Mouse (Mus musculus): Measurements from ENCODE around the gene Snn. TPM values are rescaled to one million over a fixed set of nuclear protein-coding genes. Genes with fewer than 3 reads are reported as not detected.

Snn gene
- polyA plus RNA-seq, 1 experiment from 2014 or later, result 145 TPM

- H3K4me1 ChIP-seq (replicated peaks), result peaks cover 3% of the 10 kb centered on the region; the same call in 1 of the 2 replicates
- no peaks in the 10 kb centered on the region for H3K27me3 ChIP-seq
- WGBS, result 78% methylated on average over 3 of the region's 3 CpGs
Measured at GRCm38 (mm10) chr16:11024841-11025240, 35.9 kb upstream of the Snn start.

GRCm38 (mm10) chr16:11028206-11028605 lies 32.5 kb upstream of the Snn start:
- ATAC-seq (ENCODE audit: low FRiP score), result no peak
- no peaks in the 10 kb centered on the region for H3K27me3 ChIP-seq
- no peaks in the 10 kb centered on the region for H3K4me1 ChIP-seq (replicated peaks)
- no peak overlapping the region for H3K27ac ChIP-seq
- H3K9ac ChIP-seq, result no peak overlapping the region
- no peak overlapping the region for H3K4me2 ChIP-seq
- no peaks in the 10 kb centered on the region for H3K9me3 ChIP-seq
- H3K4me3 ChIP-seq, result no peak overlapping the region
- WGBS, result 77% methylated on average over 7 of the region's 7 CpGs
- H3K36me3 ChIP-seq, result no peaks in the 10 kb centered on the region

More at GRCm38 (mm10) chr16:11024841-11025240, 35.9 kb upstream of the Snn start:
- Histone ChIP-seq H3K9me3 (no peaks in the 10 kb centered on the region), H3K4me3 (no peak overlapping the region), H3K27ac (no peak overlapping the region), H3K4me2 (no peak overlapping the region), H3K36me3 (no peaks in the 10 kb centered on the region), H3K9ac (no peak overlapping the region)
- ATAC-seq (ENCODE audit: low FRiP score), result no peak

- Histone ChIP-seq H3K4me2 (no peak overlapping the region), H3K36me3 (no peaks in the 10 kb centered on the region), H3K4me3 (no peak overlapping the region), H3K4me1 (replicated peaks) (no peaks in the 10 kb centered on the region), H3K27ac (no peak overlapping the region), H3K27me3 (no peaks in the 10 kb centered on the region), H3K9me3 (no peaks in the 10 kb centered on the region), H3K9ac (no peak overlapping the region)
- WGBS, result 84% methylated on average over 4 of the region's 4 CpGs
- ATAC-seq (ENCODE audit: low FRiP score), result no peak
Measured at GRCm38 (mm10) chr16:11030844-11031243, 29.9 kb upstream of the Snn start.

- no peak overlapping the region for H3K27ac ChIP-seq
- 68% methylated on average over 3 of the region's 3 CpGs for WGBS
- H3K4me1 ChIP-seq (replicated peaks), result no peaks in the 10 kb centered on the region
- no peak overlapping the region for H3K4me2 ChIP-seq
- H3K4me3 ChIP-seq, result no peak overlapping the region
- no peaks in the 10 kb centered on the region for H3K36me3 ChIP-seq
- no peak overlapping the region for H3K9ac ChIP-seq
- no peak for ATAC-seq (ENCODE audit: low FRiP score)
- H3K9me3 ChIP-seq, result no peaks in the 10 kb centered on the region
- no peaks in the 10 kb centered on the region for H3K27me3 ChIP-seq
Measured at GRCm38 (mm10) chr16:11031320-11031719, 29.4 kb upstream of the Snn start.

- Histone ChIP-seq H3K9me3 (no peaks in the 10 kb centered on the region), H3K27ac (no peak overlapping the region), H3K9ac (no peak overlapping the region), H3K4me3 (no peak overlapping the region), H3K4me2 (no peak overlapping the region), H3K36me3 (no peaks in the 10 kb centered on the region), H3K27me3 (no peaks in the 10 kb centered on the region), H3K4me1 (replicated peaks) (no peaks in the 10 kb centered on the region)
- ATAC-seq (ENCODE audit: low FRiP score), result no peak
- 3% methylated on average over 4 of the region's 4 CpGs for WGBS
Measured at GRCm38 (mm10) chr16:11034193-11034803, 26.4 kb upstream of the Snn start.

GRCm38 (mm10) chr16:11035273-11035672 lies 25.5 kb upstream of the Snn start:
- ATAC-seq (ENCODE audit: low FRiP score), result no peak
- Histone ChIP-seq H3K9me3 (no peaks in the 10 kb centered on the region), H3K36me3 (no peaks in the 10 kb centered on the region), H3K4me3 (no peak overlapping the region), H3K4me2 (no peak overlapping the region), H3K4me1 (replicated peaks) (no peaks in the 10 kb centered on the region), H3K27ac (no peak overlapping the region), H3K9ac (no peak overlapping the region), H3K27me3 (no peaks in the 10 kb centered on the region)
- WGBS, result 83% methylated on average over 9 of the region's 9 CpGs

GRCm38 (mm10) chr16:11035790-11036431 lies 24.8 kb upstream of the Snn start:
- Histone ChIP-seq H3K27ac (no peak overlapping the region), H3K27me3 (no peaks in the 10 kb centered on the region), H3K4me1 (replicated peaks) (no peaks in the 10 kb centered on the region; the same call in 1 of the 2 replicates), H3K4me3 (no peak overlapping the region), H3K4me2 (no peak overlapping the region), H3K9ac (no peak overlapping the region), H3K9me3 (no peaks in the 10 kb centered on the region), H3K36me3 (no peaks in the 10 kb centered on the region)
- WGBS, result 27% methylated on average over 15 of the region's 15 CpGs
- ATAC-seq (ENCODE audit: low FRiP score), result peak; percentile 58

GRCm38 (mm10) chr16:11040603-11041002 lies 20.1 kb upstream of the Snn start:
- H3K9ac ChIP-seq, result no peak overlapping the region
- 54% methylated on average over 2 of the region's 2 CpGs for WGBS
- no peak overlapping the region for H3K27ac ChIP-seq
- no peak for ATAC-seq (ENCODE audit: low FRiP score)
- no peaks in the 10 kb centered on the region for H3K27me3 ChIP-seq
- H3K4me1 ChIP-seq (replicated peaks), result no peaks in the 10 kb centered on the region; the same call in 1 of the 2 replicates
- H3K4me2 ChIP-seq, result no peak overlapping the region
- H3K4me3 ChIP-seq, result no peak overlapping the region
- no peaks in the 10 kb centered on the region for H3K36me3 ChIP-seq
- H3K9me3 ChIP-seq, result no peaks in the 10 kb centered on the region

GRCm38 (mm10) chr16:11043239-11043638 lies 17.5 kb upstream of the Snn start:
- Histone ChIP-seq H3K4me3 (no peak overlapping the region), H3K36me3 (no peaks in the 10 kb centered on the region), H3K27me3 (no peaks in the 10 kb centered on the region), H3K27ac (no peak overlapping the region), H3K4me2 (no peak overlapping the region), H3K9ac (no peak overlapping the region), H3K4me1 (replicated peaks) (no peaks in the 10 kb centered on the region; the same call in 1 of the 2 replicates), H3K9me3 (no peaks in the 10 kb centered on the region)
- 88% methylated on average over 5 of the region's 5 CpGs for WGBS
- ATAC-seq (ENCODE audit: low FRiP score), result no peak

GRCm38 (mm10) chr16:11046437-11046836 lies 14.3 kb upstream of the Snn start:
- no peaks in the 10 kb centered on the region for H3K27me3 ChIP-seq
- 88% methylated on average over 7 of the region's 7 CpGs for WGBS
- no peak overlapping the region for H3K4me2 ChIP-seq
- no peak overlapping the region for H3K9ac ChIP-seq
- no peaks in the 10 kb centered on the region for H3K36me3 ChIP-seq
- H3K27ac ChIP-seq, result no peak overlapping the region
- no peak for ATAC-seq (ENCODE audit: low FRiP score)
- H3K9me3 ChIP-seq, result no peaks in the 10 kb centered on the region
- H3K4me3 ChIP-seq, result no peak overlapping the region
- no peaks in the 10 kb centered on the region for H3K4me1 ChIP-seq (replicated peaks)

- Histone ChIP-seq H3K4me1 (replicated peaks) (no peaks in the 10 kb centered on the region), H3K4me3 (no peak overlapping the region), H3K4me2 (no peak overlapping the region), H3K27me3 (no peaks in the 10 kb centered on the region), H3K9ac (no peak overlapping the region), H3K36me3 (no peaks in the 10 kb centered on the region), H3K27ac (no peak overlapping the region), H3K9me3 (no peaks in the 10 kb centered on the region)
- WGBS, result 87% methylated on average over 7 of the region's 7 CpGs
- ATAC-seq (ENCODE audit: low FRiP score), result no peak
Measured at GRCm38 (mm10) chr16:11047130-11047529, 13.6 kb upstream of the Snn start.

- H3K4me1 ChIP-seq (replicated peaks), result no peaks in the 10 kb centered on the region
- no peaks in the 10 kb centered on the region for H3K27me3 ChIP-seq
- 89% methylated on average over 2 of the region's 2 CpGs for WGBS
- no peak overlapping the region for H3K4me2 ChIP-seq
- no peak overlapping the region for H3K4me3 ChIP-seq
- no peak overlapping the region for H3K9ac ChIP-seq
- no peak for ATAC-seq (ENCODE audit: low FRiP score)
- no peaks in the 10 kb centered on the region for H3K9me3 ChIP-seq
- H3K27ac ChIP-seq, result no peak overlapping the region
- no peaks in the 10 kb centered on the region for H3K36me3 ChIP-seq
Measured at GRCm38 (mm10) chr16:11050226-11050625, 10.5 kb upstream of the Snn start.

GRCm38 (mm10) chr16:11051134-11051533 lies 9.6 kb upstream of the Snn start:
- Histone ChIP-seq H3K9me3 (no peaks in the 10 kb centered on the region), H3K4me1 (replicated peaks) (no peaks in the 10 kb centered on the region), H3K4me3 (no peak overlapping the region), H3K27me3 (no peaks in the 10 kb centered on the region), H3K4me2 (no peak overlapping the region), H3K27ac (no peak overlapping the region), H3K36me3 (no peaks in the 10 kb centered on the region), H3K9ac (no peak overlapping the region)
- WGBS, result 91% methylated on average over 11 of the region's 11 CpGs
- ATAC-seq (ENCODE audit: low FRiP score), result no peak

All from hindbrain, embryonic 13.5 days (tissue).